Mouse (Mus musculus) heart, adult 2 months (tissue): ENCODE measurements around the gene Nup93.

Source experiments
- CTCF ChIP-seq: fragments of 200-600 bp; IDR thresholded peaks from 2 replicates; pipeline ENCODE4 v1.8.1; 2022; ENCODE audit warnings: antibody characterized with exemption, mild to moderate bottlenecking, moderate library complexity
- POLR2A ChIP-seq: fragments of 200-500 bp; IDR thresholded peaks from 2 replicates; pipeline ENCODE4 v1.6.1; 2011; ENCODE audit warnings: mild to moderate bottlenecking, low read depth, low read length, control low read depth; ENCODE audit not compliant: insufficient read depth

- no peak for TF ChIP-seq POLR2A
- TF ChIP-seq CTCF, result no peak
These were observed 21.4 kb upstream of the Nup93 start for GRCm38 (mm10) chr8:94192926-94193325.
